Mouse (Mus musculus) heart, embryonic 13.5 days (tissue): ENCODE results near the gene Map3k11. TPM values are rescaled to one million over a fixed set of nuclear protein-coding genes. Genes with fewer than 3 reads are reported as not detected.

Source experiments
- ATAC-seq: fragments of 200-750 bp; cut with Nextera tagmentation; 2 replicates; pipeline ENCODE4 v1.8.0; 2017; ENCODE audit warnings: moderate TSS enrichment; ENCODE audit not compliant: insufficient number of reproducible peaks, low FRiP score, low TSS enrichment; ENCODE audit errors: extremely low read depth
- H3K27ac ChIP-seq: fragments of 300-500 bp; sonication (generic); replicated peaks from 2 replicates; pipeline ENCODE4 v1.5.1; 2015; ENCODE audit warnings: moderate library complexity, mild to moderate bottlenecking, inconsistent platforms
- H3K27me3 ChIP-seq: fragments of 300-500 bp; sonication (generic); replicated peaks from 2 replicates; pipeline ENCODE4 v1.6.1; 2015; ENCODE audit warnings: mild to moderate bottlenecking, inconsistent platforms
- H3K36me3 ChIP-seq: fragments of 300-500 bp; sonication (generic); 2 replicates; pipeline ENCODE4 v1.6.1; 2015; ENCODE audit warnings: mild to moderate bottlenecking, inconsistent platforms
- H3K4me1 ChIP-seq: fragments of 300-500 bp; sonication (generic); 2 replicates; pipeline ENCODE4 v1.6.1; 2015; ENCODE audit warnings: inconsistent platforms
- H3K4me2 ChIP-seq: fragments of 300-500 bp; sonication (generic); 2 replicates; pipeline ENCODE4 v1.6.1; 2015; ENCODE audit warnings: inconsistent platforms, mild to moderate bottlenecking, moderate library complexity
- H3K4me3 ChIP-seq: fragments of 300-500 bp; sonication (generic); 2 replicates; pipeline ENCODE4 v1.5.1; 2015; ENCODE audit warnings: moderate library complexity, mild to moderate bottlenecking, inconsistent platforms
- H3K9ac ChIP-seq: fragments of 300-500 bp; sonication (generic); 2 replicates; pipeline ENCODE4 v1.6.1; 2015; ENCODE audit warnings: inconsistent platforms, mild to moderate bottlenecking, moderate library complexity
- H3K9me3 ChIP-seq: fragments of 300-500 bp; sonication (generic); 2 replicates; pipeline ENCODE4 v1.6.1; 2016; ENCODE audit warnings: inconsistent platforms
- WGBS: fragments of 180-500 bp; shearing (Covaris S2); methylation state at CpG from one replicate; pipeline ENCODE4 v1.1.7; 2015; ENCODE audit warnings: mixed read lengths; 5-methylcytosine and 5-hydroxymethylcytosine counted together
- polyA plus RNA-seq: library from polyadenylated mRNA; unstranded; fragments of >200 nt; fragmentation: Nextera tagmentation; extraction: Ambion mirVana; gene quantifications from 2 replicates; pipeline ENCODE4 v1.2.1, GENCODE M21; 2015

Gene Map3k11
- polyA plus RNA-seq, 1 experiment from 2014 or later: 23.2 TPM

GRCm38 (mm10) chr19:5652570-5652969 lies 36.0 kb upstream of the Map3k11 start:
- Histone ChIP-seq H3K36me3 (peaks cover 82% of the 10 kb centered on the region), H3K9ac (no peak overlapping the region), H3K4me2 (no peak overlapping the region), H3K27me3 (peaks cover 30% of the 10 kb centered on the region), H3K4me3 (no peak overlapping the region), H3K4me1 (peaks cover 35% of the 10 kb centered on the region), H3K27ac (no peak overlapping the region), H3K9me3 (no peaks in the 10 kb centered on the region)
- ATAC-seq: no peak
- WGBS: 78% methylated on average over 6 of the region's 6 CpGs

- whole genome bisulfite sequencing: 13% methylated on average over 62 of the region's 62 CpGs
Observed at GRCm38 (mm10) chr19:5653969-5654719, 34.4 kb upstream of the Map3k11 start.

GRCm38 (mm10) chr19:5654720-5655298 lies 33.7 kb upstream of the Map3k11 start:
- H3K9me3 ChIP-seq: no peaks in the 10 kb centered on the region
- H3K9ac ChIP-seq: peak overlapping the region; percentile 68
- peak overlapping the region; percentile 50 for H3K4me3 ChIP-seq
- H3K27ac ChIP-seq: no peak overlapping the region
- H3K27me3 ChIP-seq: peaks cover 30% of the 10 kb centered on the region
- 24% methylated on average over 43 of the region's 43 CpGs for WGBS
- peaks cover 94% of the 10 kb centered on the region for H3K36me3 ChIP-seq
- H3K4me1 ChIP-seq: peaks cover 15% of the 10 kb centered on the region
- no peak for ATAC-seq
- peak overlapping the region; percentile 80 for H3K4me2 ChIP-seq

More at GRCm38 (mm10) chr19:5653969-5654719, 34.4 kb upstream of the Map3k11 start:
- Histone ChIP-seq H3K36me3 (peaks cover 89% of the 10 kb centered on the region), H3K9me3 (no peaks in the 10 kb centered on the region), H3K27me3 (peaks cover 30% of the 10 kb centered on the region), H3K4me1 (peaks cover 22% of the 10 kb centered on the region), H3K4me3 (peak overlapping the region; percentile 50), H3K4me2 (peak overlapping the region; percentile 80), H3K27ac (no peak overlapping the region), H3K9ac (peak overlapping the region; percentile 68)
- peak; percentile 2; the same call in 1 of the 2 replicates for ATAC-seq

- ATAC-seq: no peak
- H3K9ac ChIP-seq: peak overlapping the region; percentile 78
Observed at GRCm38 (mm10) chr19:5660942-5661751, 27.4 kb upstream of the Map3k11 start.

GRCm38 (mm10) chr19:5662310-5662709 lies 26.2 kb upstream of the Map3k11 start:
- Histone ChIP-seq H3K4me3 (peak overlapping the region; percentile 62), H3K4me1 (peaks cover 41% of the 10 kb centered on the region), H3K9me3 (no peaks in the 10 kb centered on the region), H3K27ac (peak overlapping the region; percentile 85), H3K4me2 (peak overlapping the region; percentile 69), H3K9ac (peak overlapping the region; percentile 78), H3K36me3 (peaks cover 62% of the 10 kb centered on the region), H3K27me3 (no peaks in the 10 kb centered on the region)
- no peak for ATAC-seq
- WGBS: 74% methylated on average over 8 of the region's 8 CpGs

More at GRCm38 (mm10) chr19:5660942-5661751, 27.4 kb upstream of the Map3k11 start:
- H3K4me2 ChIP-seq: peak overlapping the region; percentile 69
- peak overlapping the region; percentile 62 for H3K4me3 ChIP-seq
- H3K27ac ChIP-seq: peak overlapping the region; percentile 85
- peaks cover 41% of the 10 kb centered on the region for H3K4me1 ChIP-seq
- 67% methylated on average over 16 of the region's 16 CpGs for WGBS
- no peaks in the 10 kb centered on the region for H3K9me3 ChIP-seq
- H3K36me3 ChIP-seq: peaks cover 62% of the 10 kb centered on the region
- H3K27me3 ChIP-seq: peaks cover 8% of the 10 kb centered on the region; the same call in 1 of the 2 replicates

- WGBS: 1% methylated on average over 32 of the region's 32 CpGs
- peaks cover 62% of the 10 kb centered on the region for H3K36me3 ChIP-seq
Observed at GRCm38 (mm10) chr19:5662981-5663913, 25.3 kb upstream of the Map3k11 start, which contains the start of gene Sipa1. Sipa1 (minus strand) TSS chr19:5663707.

GRCm38 (mm10) chr19:5664669-5665257 lies 23.8 kb upstream of the Map3k11 start:
- 88% methylated on average over 10 of the region's 10 CpGs for WGBS
- ATAC-seq: no peak

More at GRCm38 (mm10) chr19:5662981-5663913, 25.3 kb upstream of the Map3k11 start, which contains the start of gene Sipa1:
- H3K4me1 ChIP-seq: peaks cover 41% of the 10 kb centered on the region
- no peaks in the 10 kb centered on the region for H3K27me3 ChIP-seq
- no peaks in the 10 kb centered on the region for H3K9me3 ChIP-seq
- peak within 1 kb of the TSS; percentile 85 for H3K27ac ChIP-seq
- peak within 1 kb of the TSS; percentile 78 for H3K9ac ChIP-seq
- H3K4me3 ChIP-seq: peak within 1 kb of the TSS; percentile 62
- peak within 1 kb of the TSS; percentile 69 for H3K4me2 ChIP-seq
- peak; percentile 76 for ATAC-seq

GRCm38 (mm10) chr19:5665465-5665864 lies 23.1 kb upstream of the Map3k11 start:
- Histone ChIP-seq H3K9me3 (no peaks in the 10 kb centered on the region), H3K4me1 (peaks cover 39% of the 10 kb centered on the region), H3K27me3 (no peaks in the 10 kb centered on the region), H3K4me2 (no peak overlapping the region; the same call in 1 of the 2 replicates), H3K4me3 (no peak overlapping the region), H3K27ac (0 out of 2 replicates have a peak overlapping the region, but pooled peaks have one; percentile 0), H3K9ac (no peak overlapping the region), H3K36me3 (peaks cover 66% of the 10 kb centered on the region)
- ATAC-seq: no peak
- WGBS: 59% methylated on average over 15 of the region's 15 CpGs

More at GRCm38 (mm10) chr19:5664669-5665257, 23.8 kb upstream of the Map3k11 start:
- H3K4me1 ChIP-seq: peaks cover 41% of the 10 kb centered on the region
- H3K9me3 ChIP-seq: no peaks in the 10 kb centered on the region
- H3K27ac ChIP-seq: no peak overlapping the region
- H3K4me2 ChIP-seq: no peak overlapping the region; the same call in 1 of the 2 replicates
- 0 out of 2 replicates have a peak overlapping the region, but pooled peaks have one; percentile 30 for H3K9ac ChIP-seq
- peaks cover 64% of the 10 kb centered on the region for H3K36me3 ChIP-seq
- H3K27me3 ChIP-seq: no peaks in the 10 kb centered on the region
- no peak overlapping the region for H3K4me3 ChIP-seq

GRCm38 (mm10) chr19:5666386-5666785 lies 22.2 kb upstream of the Map3k11 start:
- ATAC-seq: no peak
- Histone ChIP-seq H3K4me1 (peaks cover 31% of the 10 kb centered on the region), H3K36me3 (peaks cover 75% of the 10 kb centered on the region), H3K27me3 (no peaks in the 10 kb centered on the region), H3K9ac (no peak overlapping the region), H3K27ac (no peak overlapping the region), H3K9me3 (no peaks in the 10 kb centered on the region), H3K4me3 (no peak overlapping the region), H3K4me2 (no peak overlapping the region)
- WGBS: 85% methylated on average over 18 of the region's 18 CpGs

- ATAC-seq: no peak
- Histone ChIP-seq H3K27me3 (no peaks in the 10 kb centered on the region), H3K27ac (no peak overlapping the region), H3K4me1 (peaks cover 12% of the 10 kb centered on the region), H3K36me3 (peaks cover 91% of the 10 kb centered on the region), H3K9ac (no peak overlapping the region), H3K4me3 (no peak overlapping the region), H3K4me2 (no peak overlapping the region), H3K9me3 (no peaks in the 10 kb centered on the region)
- 88% methylated on average over 4 of the region's 4 CpGs for WGBS
Observed at GRCm38 (mm10) chr19:5668372-5668771, 20.2 kb upstream of the Map3k11 start.
